Mouse (Mus musculus) midbrain, postnatal 0 days (tissue): Measurements from ENCODE around the gene Pitpnm2. TPM values are rescaled to one million over a fixed set of nuclear protein-coding genes. Genes with fewer than 3 reads are reported as not detected.

Experiments used
- ATAC-seq: fragments of 200-750 bp; cut with Nextera tagmentation; 2 replicates; pipeline ENCODE4 v1.8.0; 2017; ENCODE audit warnings: moderate number of reproducible peaks, mild to moderate bottlenecking, moderate TSS enrichment, moderate library complexity; ENCODE audit not compliant: low FRiP score
- DNase-seq: peaks from one replicate; pipeline ENCODE4 v3.0.0-alpha.2; 2015; ENCODE audit warnings: low spot score
- H3K27ac ChIP-seq: fragments of 300-500 bp; sonication (generic); 2 replicates; pipeline ENCODE4 v1.5.1; 2014; ENCODE audit warnings: low read depth, mild to moderate bottlenecking, low read length, mixed read lengths
- H3K27me3 ChIP-seq: fragments of 300-500 bp; sonication (generic); 2 replicates; pipeline ENCODE4 v1.6.1; 2014; ENCODE audit warnings: low read length, control low read depth, mixed read lengths; ENCODE audit not compliant: insufficient read depth
- H3K36me3 ChIP-seq: fragments of 300-500 bp; sonication (generic); 2 replicates; pipeline ENCODE4 v1.6.1; 2014; ENCODE audit warnings: low read length, control low read depth, mixed read lengths; ENCODE audit not compliant: insufficient read depth
- H3K4me1 ChIP-seq: fragments of 300-500 bp; sonication (generic); 2 replicates; pipeline ENCODE4 v1.6.1; 2014; ENCODE audit warnings: mild to moderate bottlenecking, control low read depth, antibody characterized with exemption, low read length, mixed read lengths; ENCODE audit not compliant: insufficient read depth
- H3K4me2 ChIP-seq: fragments of 300-500 bp; sonication (generic); 2 replicates; pipeline ENCODE4 v1.6.1; 2014; ENCODE audit warnings: low read depth, mild to moderate bottlenecking, low read length, mixed read lengths; ENCODE audit not compliant: poor library complexity, severe bottlenecking
- H3K4me3 ChIP-seq: fragments of 300-500 bp; sonication (generic); 2 replicates; pipeline ENCODE4 v1.5.1; 2014; ENCODE audit warnings: low read depth, mild to moderate bottlenecking, low read length, moderate library complexity
- H3K9ac ChIP-seq: fragments of 300-500 bp; sonication (generic); replicated peaks from 2 replicates; pipeline ENCODE4 v1.6.1; 2014; ENCODE audit warnings: mild to moderate bottlenecking, low read length, moderate library complexity, mixed read lengths; ENCODE audit not compliant: poor library complexity, severe bottlenecking
- H3K9me3 ChIP-seq: fragments of 300-500 bp; sonication (generic); 2 replicates; pipeline ENCODE4 v1.6.1; 2016; ENCODE audit warnings: low read length, control low read depth
- CTCF ChIP-seq: IDR thresholded peaks from 2 replicates; pipeline ENCODE4 v1.5.1; 2016; ENCODE audit warnings: antibody characterized with exemption, mild to moderate bottlenecking
- WGBS: fragments of 180-500 bp; shearing (Covaris S2); extraction: QIAGEN DNeasy Blood & Tissue Kit; methylation state at CpG from one replicate; pipeline ENCODE4 v1.1.7; 2014; 5-methylcytosine and 5-hydroxymethylcytosine counted together
- polyA plus RNA-seq: library from polyadenylated mRNA; unstranded; fragments of >200 nt; fragmentation: Nextera tagmentation; extraction: Ambion mirVana; gene quantifications from 2 replicates; pipeline ENCODE4 v1.2.1, GENCODE M21; 2015
- total RNA-seq: library from RNA; depleted of rRNA; stranded (reverse); fragments of >200 nt; gene quantifications from 2 replicates; pipeline ENCODE4 v1.2.3, GENCODE M21; 2014

Gene Pitpnm2
- total and polyA plus RNA-seq, 2 experiments from 2014 or later, result 10.1 to 66.2 TPM

DNA sequence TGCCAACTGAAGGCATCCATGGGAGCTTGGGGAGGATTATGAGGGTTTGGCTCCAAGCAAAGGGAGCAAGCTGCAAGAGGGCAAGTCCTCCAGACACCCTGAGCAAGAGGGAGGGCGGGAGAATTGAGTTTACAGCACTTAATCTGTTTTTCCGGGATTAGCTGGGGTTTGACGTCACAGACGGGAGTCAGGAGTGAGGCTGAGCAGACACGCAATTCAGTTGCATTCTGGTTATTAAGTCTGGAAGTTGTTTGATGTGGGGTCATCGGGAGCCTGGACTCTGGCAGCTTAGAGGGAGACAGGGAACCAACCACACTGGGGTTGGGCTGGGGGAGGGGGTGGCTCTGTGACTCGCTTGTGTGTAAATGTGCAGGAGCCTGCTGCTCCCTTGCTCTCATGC lies 90.1 kb downstream of the Pitpnm2 start:
- H3K4me1 ChIP-seq, result peaks cover 4% of the 10 kb centered on the region; the same call in 1 of the 2 replicates
- H3K27ac ChIP-seq, result no peak overlapping the region
- H3K9me3 ChIP-seq, result no peaks in the 10 kb centered on the region
- no peak overlapping the region for H3K4me2 ChIP-seq
- H3K36me3 ChIP-seq, result no peaks in the 10 kb centered on the region
- DNase-seq (no peak), ATAC-seq (no peak)
- WGBS, result 17% methylated on average over 7 of the region's 7 CpGs
- H3K27me3 ChIP-seq, result no peaks in the 10 kb centered on the region
- TF ChIP-seq CTCF, result no peak
- no peak overlapping the region for H3K9ac ChIP-seq
- H3K4me3 ChIP-seq, result no peak overlapping the region

DNA sequence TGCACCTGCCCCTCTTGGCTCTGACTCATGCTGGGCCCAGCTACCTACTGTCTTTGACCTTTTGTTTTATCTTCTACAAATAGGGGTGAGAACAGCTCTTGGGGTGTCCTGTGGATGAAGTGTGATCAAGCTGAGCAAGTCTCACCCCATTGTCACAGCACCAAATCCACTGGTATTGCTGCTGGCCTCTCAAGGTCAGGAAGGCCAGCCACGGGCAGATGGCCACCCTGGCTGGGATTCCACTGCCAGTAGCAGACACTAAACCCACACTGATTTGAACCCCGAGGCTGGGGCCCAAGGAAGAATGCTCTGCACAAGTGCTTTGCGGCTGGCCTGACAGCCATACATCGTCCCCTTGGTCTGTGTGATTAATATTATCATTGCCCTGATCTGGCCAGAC lies 91.3 kb downstream of the Pitpnm2 start:
- no peak overlapping the region for H3K4me3 ChIP-seq
- ATAC-seq (no peak), DNase-seq (no peak)
- no peaks in the 10 kb centered on the region for H3K9me3 ChIP-seq
- H3K9ac ChIP-seq, result no peak overlapping the region
- no peak for TF ChIP-seq CTCF
- no peaks in the 10 kb centered on the region for H3K36me3 ChIP-seq
- WGBS, result 73% methylated on average over 4 of the region's 4 CpGs
- peaks cover 4% of the 10 kb centered on the region; the same call in 1 of the 2 replicates for H3K4me1 ChIP-seq
- H3K27me3 ChIP-seq, result no peaks in the 10 kb centered on the region
- no peak overlapping the region for H3K4me2 ChIP-seq
- H3K27ac ChIP-seq, result no peak overlapping the region

DNA sequence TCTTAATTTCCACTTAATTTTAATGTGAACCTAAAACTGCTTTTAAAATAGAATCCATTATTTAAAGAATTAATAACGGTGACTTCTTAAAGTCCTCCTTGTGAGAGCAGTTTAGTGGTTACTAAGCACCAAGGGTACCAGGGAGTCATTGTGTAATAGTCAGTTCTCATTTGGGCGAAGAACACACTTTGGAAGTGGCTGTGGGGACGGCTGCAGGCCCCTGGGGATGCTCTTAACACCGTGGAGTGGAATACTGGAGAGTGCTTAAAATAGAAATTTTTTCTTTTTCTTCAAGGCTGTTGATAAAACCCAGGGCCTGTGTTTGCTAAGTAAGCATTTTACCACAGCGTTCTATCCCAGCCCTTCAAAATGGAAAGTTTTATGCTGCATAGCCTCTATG lies 93.6 kb downstream of the Pitpnm2 start:
- no peak overlapping the region for H3K4me3 ChIP-seq
- ATAC-seq (no peak), DNase-seq (no peak)
- H3K4me1 ChIP-seq, result no peaks in the 10 kb centered on the region
- no peak for TF ChIP-seq CTCF
- no peak overlapping the region for H3K9ac ChIP-seq
- no peak overlapping the region for H3K27ac ChIP-seq
- H3K27me3 ChIP-seq, result no peaks in the 10 kb centered on the region
- H3K36me3 ChIP-seq, result peaks cover 17% of the 10 kb centered on the region
- no peaks in the 10 kb centered on the region for H3K9me3 ChIP-seq
- no peak overlapping the region for H3K4me2 ChIP-seq
- 64% methylated on average over 5 of the region's 5 CpGs for WGBS

DNA sequence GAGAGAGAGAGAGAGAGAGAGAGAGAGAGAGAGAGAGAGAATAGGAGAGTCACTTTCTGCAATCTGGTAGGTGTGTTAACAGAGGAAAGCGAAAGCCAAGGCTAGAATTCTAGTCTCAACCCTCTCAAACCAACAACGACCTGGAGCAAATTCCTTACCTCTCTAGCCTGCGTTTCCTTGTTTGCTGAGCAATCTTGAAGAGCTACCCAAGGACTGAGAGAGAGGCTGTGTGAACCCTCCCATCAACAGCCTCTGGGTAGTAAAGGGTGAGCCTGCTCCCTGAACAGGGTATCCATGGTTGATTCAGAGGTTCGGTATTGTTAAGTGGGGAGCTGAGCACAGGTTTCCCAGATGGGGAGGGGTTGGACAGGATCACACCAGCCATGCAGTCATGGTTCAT lies 96.8 kb downstream of the Pitpnm2 start:
- DNase-seq (no peak), ATAC-seq (no peak)
- Histone ChIP-seq H3K9ac (no peak overlapping the region), H3K27me3 (no peaks in the 10 kb centered on the region), H3K4me1 (no peaks in the 10 kb centered on the region), H3K9me3 (no peaks in the 10 kb centered on the region), H3K27ac (no peak overlapping the region), H3K36me3 (peaks cover 26% of the 10 kb centered on the region), H3K4me3 (no peak overlapping the region), H3K4me2 (no peak overlapping the region)
- 91% methylated on average over 4 of the region's 4 CpGs for WGBS
- TF ChIP-seq CTCF, result no peak

DNA sequence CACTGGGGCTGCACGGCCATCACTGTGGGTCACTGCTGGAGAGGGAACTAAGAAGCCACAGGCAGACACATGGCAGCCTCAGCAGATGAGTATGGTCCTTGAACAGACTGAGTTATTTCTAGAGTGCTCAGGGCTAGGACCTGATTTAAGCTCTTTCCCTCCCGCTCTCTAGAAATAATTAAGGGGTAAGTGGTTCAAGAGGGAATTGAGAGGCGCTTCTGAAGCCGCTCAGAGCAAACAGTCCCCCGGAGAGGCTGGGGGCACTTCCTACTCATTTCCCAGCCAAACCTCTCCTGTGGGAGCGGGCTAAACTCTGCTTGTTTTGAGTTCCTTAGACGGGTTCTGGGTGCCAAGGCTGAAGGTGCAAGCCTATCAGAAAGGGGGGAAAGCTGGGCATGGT lies 98.7 kb downstream of the Pitpnm2 start:
- no peaks in the 10 kb centered on the region for H3K27me3 ChIP-seq
- TF ChIP-seq CTCF, result no peak
- no peak for DNase-seq
- no peaks in the 10 kb centered on the region for H3K4me1 ChIP-seq
- ATAC-seq, result no peak
- no peaks in the 10 kb centered on the region for H3K9me3 ChIP-seq
- no peak overlapping the region for H3K27ac ChIP-seq
- H3K36me3 ChIP-seq, result peaks cover 26% of the 10 kb centered on the region
- H3K9ac ChIP-seq, result no peak overlapping the region
- 80% methylated on average over 7 of the region's 7 CpGs for WGBS
- no peak overlapping the region for H3K4me3 ChIP-seq
- no peak overlapping the region for H3K4me2 ChIP-seq

DNA sequence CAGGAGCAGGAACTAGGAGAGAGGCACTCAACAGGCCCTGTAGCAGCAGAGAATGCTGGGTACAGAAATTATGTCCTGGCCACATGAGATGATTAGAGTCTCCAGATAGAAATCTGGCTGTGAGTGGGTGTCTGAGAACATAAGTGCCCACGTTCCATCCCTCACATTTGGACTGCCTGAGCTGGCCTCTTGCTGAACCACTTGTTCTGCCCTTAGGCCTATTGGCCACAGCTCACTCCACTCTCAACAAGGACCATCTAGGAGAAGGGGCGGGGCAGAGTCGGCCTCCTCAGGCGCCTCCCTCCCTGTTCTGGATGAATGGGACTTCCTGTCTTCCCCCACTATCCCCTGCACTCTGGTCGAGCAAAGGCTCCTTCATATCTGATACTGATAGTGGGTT lies 100.5 kb downstream of the Pitpnm2 start:
- 70% methylated on average over 5 of the region's 5 CpGs for WGBS
- ATAC-seq, result no peak

More for the DNA sequence above, 100.5 kb downstream of the Pitpnm2 start:
- no peak for DNase-seq
- H3K4me1 ChIP-seq, result no peaks in the 10 kb centered on the region
- peaks cover 31% of the 10 kb centered on the region for H3K36me3 ChIP-seq
- H3K4me3 ChIP-seq, result no peak overlapping the region
- no peaks in the 10 kb centered on the region for H3K9me3 ChIP-seq
- no peak overlapping the region for H3K27ac ChIP-seq
- no peak overlapping the region for H3K9ac ChIP-seq
- H3K27me3 ChIP-seq, result no peaks in the 10 kb centered on the region
- no peak overlapping the region for H3K4me2 ChIP-seq
- TF ChIP-seq CTCF, result no peak
